Mouse (Mus musculus): Measurements from ENCODE around the gene Ppp1r3f.

- TF ChIP-seq TAL1 (IDR thresholded peaks at IDR 0.05; ENCODE audit: low read length), result no peak
- no peak for TF ChIP-seq GATA1 (IDR thresholded peaks at IDR 0.05; ENCODE audit: low read length)
Observed at GRCm38 (mm10) chrX:7586356-7586755, 12.3 kb upstream of the Ppp1r3f start.
